Comparison of ENCODE assay signal across 18 mouse cellular contexts in the genomic region with DNA sequence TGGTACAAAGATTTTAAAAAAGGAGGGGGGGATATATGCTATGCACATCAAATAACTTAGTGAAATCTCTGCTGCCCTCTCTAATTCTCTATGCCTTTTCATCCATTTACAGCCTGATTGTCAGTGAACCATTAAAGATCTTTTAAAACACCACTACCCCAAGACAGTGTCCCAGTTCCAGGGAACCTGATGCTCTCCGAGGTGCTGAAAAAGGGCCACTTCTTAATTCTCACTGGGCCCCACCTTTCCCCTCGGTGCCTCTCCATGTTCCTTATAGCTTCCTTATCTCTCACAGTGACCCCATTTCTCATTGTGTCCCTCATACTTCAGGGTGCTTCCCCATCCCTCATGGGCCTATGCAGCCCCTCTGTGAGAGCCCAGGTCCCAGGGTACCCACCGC.
DNase-seq lines count a peak whose midpoint lies in the region; ATAC-seq and TF ChIP-seq lines count a peak whose summit lies in the region.
"Had no signal": no experiment of that assay in that cellular context is flagged by ENCODE, and none has a peak within 500 bp of the region (broad histone marks: within the 10 kb centered on the region; RNA-seq: fewer than 3 reads in every experiment).

No protein-coding gene starts in this region.

- intact Hi-C loops in heart, postnatal 36 days (cut with DNase I) = no loop called here

- no peak for TF ChIP-seq POLR2A in lung, adult 2 months (IDR thresholded peaks at IDR 0.05; ENCODE audit: borderline replicate concordance, extremely low read depth, low read depth, low read length)
- no peak for TF ChIP-seq POLR2A in limb, embryonic 14.5 days (IDR thresholded peaks at IDR 0.05; ENCODE audit: borderline replicate concordance, extremely low read depth, insufficient read depth, insufficient read length)

- H3K4me3 ChIP-seq in lung, embryonic 14.5 days (ENCODE audit: low read depth, low read length) = no peak overlapping the region
- no peak overlapping the region for H3K4me3 ChIP-seq in lung, adult 2 months (replicated peaks; ENCODE audit: extremely low read depth, low read depth, low read length)
- no peak overlapping the region for H3K4me3 ChIP-seq in limb, embryonic 14.5 days (replicated peaks; ENCODE audit: low read length)
- H3K4me3 ChIP-seq: erythroblast, embryonic 14.5 days; heart, embryonic 10.5 days; hindbrain, embryonic 12.5 days; liver, embryonic 15.5 days had no signal

- peak; percentile 22 for DNase-seq in adrenal gland, postnatal 10 days
- DNase-seq in adrenal gland, postnatal 4 days (ENCODE audit: low spot score in 2 of 2) = no peak
- peak; percentile 69 for DNase-seq in lung, embryonic 14.5 days
- DNase-seq in lung, adult 2 months = no peak
- DNase-seq in embryo, embryonic 11 days = peak; percentile 59
- DNase-seq in limb, embryonic 14.5 days (ENCODE audit: low spot score) = peak; percentile 57
- DNase-seq in thymus, postnatal 25 days = no peak
- no peak for DNase-seq in heart, postnatal 36 days
- DNase-seq: adrenal gland, adult 8-10 months; cerebellum, postnatal 25 days; gastrocnemius, postnatal 10 days; kidney, adult 18-20 months; left cerebral cortex, postnatal 4 days had no signal

- H3K36me3 ChIP-seq in lung, embryonic 14.5 days (ENCODE audit: insufficient read depth) = no peaks in the 10 kb centered on the region
- no peaks in the 10 kb centered on the region for H3K36me3 ChIP-seq in limb, embryonic 14.5 days (ENCODE audit: control insufficient read depth, insufficient read depth, low read length)
- H3K36me3 ChIP-seq: heart, embryonic 10.5 days; hindbrain, embryonic 12.5 days; liver, embryonic 15.5 days had no signal

- no peak overlapping the region for H3K27ac ChIP-seq in lung, embryonic 14.5 days (ENCODE audit: low read depth)
- no peak overlapping the region for H3K27ac ChIP-seq in limb, embryonic 14.5 days (replicated peaks; ENCODE audit: low read depth, low read length)
- H3K27ac ChIP-seq: heart, embryonic 10.5 days; hindbrain, embryonic 12.5 days; liver, embryonic 15.5 days had no signal

- no peak overlapping the region for H3K9ac ChIP-seq in lung, embryonic 14.5 days
- no peak overlapping the region for H3K9ac ChIP-seq in limb, embryonic 14.5 days (ENCODE audit: low read depth, low read length, severe bottlenecking)
- H3K9ac ChIP-seq: hindbrain, embryonic 12.5 days; liver, embryonic 15.5 days had no signal

- H3K9me3 ChIP-seq in lung, embryonic 14.5 days (ENCODE audit: low read depth, low read length) = no peaks in the 10 kb centered on the region
- no peaks in the 10 kb centered on the region for H3K9me3 ChIP-seq in limb, embryonic 14.5 days (ENCODE audit: control insufficient read depth, low read length)
- H3K9me3 ChIP-seq: heart, embryonic 10.5 days; hindbrain, embryonic 12.5 days; liver, embryonic 15.5 days had no signal

- H3K4me1 ChIP-seq in lung, embryonic 14.5 days (ENCODE audit: insufficient read depth) = no peaks in the 10 kb centered on the region
- H3K4me1 ChIP-seq in lung, adult 2 months (ENCODE audit: control insufficient read depth, insufficient read depth, low read length) = no peaks in the 10 kb centered on the region
- no peaks in the 10 kb centered on the region for H3K4me1 ChIP-seq in limb, embryonic 14.5 days (ENCODE audit: control insufficient read depth, insufficient read depth, low read length)
- H3K4me1 ChIP-seq: heart, embryonic 10.5 days; hindbrain, embryonic 12.5 days; liver, embryonic 15.5 days had no signal

- no peak overlapping the region for H3K4me2 ChIP-seq in lung, embryonic 14.5 days
- H3K4me2 ChIP-seq in limb, embryonic 14.5 days (replicated peaks; ENCODE audit: low read depth, low read length, severe bottlenecking) = no peak overlapping the region
- H3K4me2 ChIP-seq: hindbrain, embryonic 12.5 days; liver, embryonic 15.5 days had no signal

- no peaks in the 10 kb centered on the region for H3K27me3 ChIP-seq in lung, embryonic 14.5 days (ENCODE audit: insufficient read depth, low read length)
- H3K27me3 ChIP-seq in limb, embryonic 14.5 days (ENCODE audit: control insufficient read depth, insufficient read depth, low read length) = no peaks in the 10 kb centered on the region
- H3K27me3 ChIP-seq: hindbrain, embryonic 12.5 days; liver, embryonic 15.5 days had no signal

- 0 out of 2 replicates have a peak, but pooled peaks have one; percentile 21 for ATAC-seq in lung, embryonic 14.5 days (ENCODE audit: insufficient read depth)
- no peak for ATAC-seq in limb, embryonic 14.5 days (ENCODE audit: low FRiP score, low read depth)
- ATAC-seq: forebrain, embryonic 16.5 days had no signal

- WGBS in lung, embryonic 14.5 days = 38% methylated on average over 3 of the region's 3 CpGs
- WGBS in lung, adult 2 months = 55% methylated on average over 3 of the region's 3 CpGs
- WGBS in limb, embryonic 14.5 days = 40% methylated on average over 3 of the region's 3 CpGs

- TF ChIP-seq CTCF in lung, embryonic 14.5 days (IDR thresholded peaks at IDR 0.05; ENCODE audit: low read depth) = no peak
- no peak for TF ChIP-seq CTCF in lung, adult 2 months (IDR thresholded peaks at IDR 0.05; ENCODE audit: insufficient read depth, low read length)

Comparison
In these comparisons a context has a peak if more than half of its experiments do, and no peak if none do; other contexts are left out.
1. DNase-seq: peak in adrenal gland, postnatal 10 days (single experiment), lung, embryonic 14.5 days (single experiment), embryo, embryonic 11 days (single experiment) and limb, embryonic 14.5 days (single experiment); none in adrenal gland, postnatal 4 days (0 of 2), lung, adult 2 months (single experiment), thymus, postnatal 25 days (single experiment) and heart, postnatal 36 days (0 of 2).